Mouse (Mus musculus) embryo, embryonic 10 days (tissue): ENCODE data around the gene Efcab1.
"Not testable (repeated sequence)": the region's sequence is repeated elsewhere in the genome, so short reads cannot be mapped to it uniquely, and the experiment has no call there.

Experiments used
- DNase-seq: peaks from one replicate; pipeline ENCODE4 v3.0.0-alpha.2; 2015; ENCODE audit warnings: low spot score

The Efcab1 gene

DNA sequence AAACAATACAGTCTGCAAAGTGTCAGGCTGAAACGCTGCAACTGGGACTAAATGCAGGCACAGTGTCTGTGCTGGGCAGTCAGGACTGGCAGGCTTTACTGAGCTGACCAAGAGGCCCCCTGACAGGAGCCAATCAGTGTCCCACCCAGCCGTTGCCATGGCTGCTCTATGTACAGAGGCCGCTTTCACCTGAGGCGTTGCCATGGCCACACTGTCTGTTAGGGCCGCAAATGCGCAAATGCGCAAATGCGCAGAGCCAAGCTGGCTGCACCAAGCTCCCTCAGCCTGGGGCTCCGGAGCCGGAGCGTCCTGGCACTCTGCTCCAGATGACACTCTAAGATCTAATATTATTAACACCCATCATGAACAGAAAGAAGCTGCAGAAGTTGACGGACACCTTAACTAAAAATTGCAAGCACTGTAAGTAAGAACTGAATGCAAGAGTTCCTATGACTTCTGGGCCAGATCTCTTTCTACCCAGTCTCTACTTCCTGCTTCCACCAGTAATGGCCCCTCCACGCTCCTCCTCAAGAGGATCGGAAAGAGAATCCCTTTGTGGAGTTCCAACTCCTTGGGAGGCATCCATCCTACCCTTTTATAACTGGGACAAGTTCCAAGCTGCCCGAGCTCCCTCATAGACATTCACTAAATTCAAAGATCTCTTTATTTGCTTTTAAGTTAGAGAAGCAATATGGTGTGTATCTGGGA is at the start of gene Efcab1:
Gene Efcab1 (plus strand): TSS at position 214 of the 708 bp plus-strand sequence.
- DNase-seq: peak; percentile 89

DNA sequence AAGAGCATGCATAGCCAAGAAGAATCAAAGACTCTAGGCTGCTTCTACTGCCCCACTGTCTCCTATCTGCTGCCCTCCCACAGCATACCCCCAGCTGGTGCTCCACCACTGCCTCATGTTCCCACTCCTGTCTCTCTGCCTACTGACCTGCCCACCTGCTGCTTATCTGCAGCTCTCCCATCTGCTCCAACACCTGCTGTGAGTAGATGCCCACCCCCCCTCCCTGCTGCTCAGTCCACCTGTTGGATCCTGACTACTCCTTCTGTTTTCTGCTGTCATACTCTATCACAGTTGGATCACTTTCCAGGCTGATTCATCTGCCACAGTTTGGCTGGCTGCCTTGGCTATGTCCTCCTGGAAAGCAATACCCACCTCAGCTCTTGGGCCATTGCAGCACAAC is 47.0 kb upstream of the Efcab1 start:
- DNase-seq: no peak

DNA sequence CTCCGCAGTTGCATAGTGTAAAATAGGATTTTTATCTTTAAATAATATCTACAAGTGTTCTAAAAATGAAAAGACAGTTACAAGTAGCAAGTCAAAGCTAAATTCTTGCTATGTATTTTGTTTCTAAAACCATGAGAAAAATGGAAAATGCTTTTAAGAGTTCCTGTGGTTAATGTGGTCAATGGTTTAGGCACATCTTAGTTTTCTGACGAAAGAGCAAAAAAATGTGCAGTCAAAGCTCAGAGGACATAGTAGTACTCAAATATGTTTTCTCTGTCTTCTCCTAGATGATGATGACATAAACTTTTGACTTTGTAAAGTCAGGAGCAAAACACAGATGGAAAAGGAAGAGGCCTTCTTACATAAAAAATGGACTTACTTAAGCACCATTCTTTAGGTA is 21.5 kb upstream of the Efcab1 start:
- no peak for DNase-seq

DNA sequence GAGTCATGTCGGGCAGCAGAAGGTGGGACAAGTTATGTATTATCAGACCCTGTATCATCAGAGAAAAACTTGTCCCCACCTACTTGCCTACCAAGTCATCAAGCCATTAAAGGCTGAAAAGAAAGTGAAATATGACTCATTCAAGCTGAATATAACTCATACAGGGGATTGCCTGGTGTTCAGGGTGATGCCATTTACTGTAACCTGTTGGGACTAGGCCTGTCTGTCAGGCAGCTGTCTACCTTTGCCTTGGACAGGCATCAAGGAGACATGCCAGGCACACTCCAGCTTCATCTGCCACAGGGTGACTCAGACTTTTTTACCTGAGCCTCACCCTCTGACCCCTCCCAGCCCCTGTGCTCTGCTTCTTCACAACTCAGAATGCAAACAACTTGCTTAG is 21.0 kb upstream of the Efcab1 start:
- DNase-seq: no peak

DNA sequence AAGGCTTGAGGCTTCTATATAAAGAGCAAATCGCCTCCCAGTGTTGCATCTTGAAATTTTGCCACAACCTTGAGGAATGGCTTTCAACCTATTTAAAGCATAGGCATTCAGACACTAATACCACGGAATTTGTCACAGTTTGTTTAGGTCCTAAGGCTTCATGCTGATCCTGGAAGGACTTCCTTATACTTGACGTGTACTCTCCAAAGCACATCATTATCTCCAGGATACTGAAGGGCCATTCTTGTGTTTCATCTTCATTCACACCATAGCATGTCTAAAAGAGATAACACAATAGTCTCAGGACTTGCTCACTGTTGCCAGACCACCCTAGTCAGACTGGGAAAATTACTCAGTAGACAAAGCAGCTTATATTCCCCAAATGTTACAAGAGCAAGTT is 13.9 kb upstream of the Efcab1 start:
- no peak for DNase-seq

DNA sequence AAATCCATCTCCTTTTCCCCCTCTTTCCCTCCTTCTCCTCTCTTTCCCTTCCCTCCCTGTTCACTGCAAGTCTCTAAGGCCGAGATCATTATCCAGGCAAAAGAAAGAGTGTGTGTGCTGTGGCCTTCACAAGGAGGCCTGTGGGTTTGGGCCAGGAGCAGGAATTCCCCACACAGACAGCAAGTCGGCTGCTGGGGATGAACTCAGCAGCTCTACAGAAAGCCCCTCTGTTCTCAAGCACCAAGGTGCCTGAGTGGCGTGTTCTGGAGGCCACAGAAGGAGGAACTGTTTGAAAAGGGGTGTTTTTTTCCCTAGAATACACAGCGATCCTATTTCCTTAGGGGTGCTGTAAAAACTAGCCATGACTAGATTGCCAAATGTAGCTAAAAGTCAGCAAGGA is 12.5 kb upstream of the Efcab1 start:
- DNase-seq: no peak

DNA sequence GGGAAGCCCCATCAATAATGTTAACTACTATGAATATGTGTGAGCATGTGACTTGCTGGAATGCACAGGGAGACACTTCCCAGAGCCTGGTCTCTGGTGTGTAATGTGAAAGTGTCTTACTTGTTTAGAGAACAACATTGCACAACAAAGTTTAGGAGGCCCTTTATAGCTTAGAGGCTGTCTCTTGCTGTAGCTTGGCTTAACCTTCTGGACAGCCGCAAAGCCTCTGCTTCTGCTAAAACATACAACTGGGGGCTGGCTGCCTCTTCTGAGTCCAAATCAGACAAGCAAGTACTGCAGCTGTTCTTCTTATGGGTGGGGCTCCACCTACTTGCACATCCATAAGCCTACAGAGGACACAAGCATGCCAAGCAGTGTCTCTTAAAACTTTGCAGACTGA is 11.7 kb upstream of the Efcab1 start:
- DNase-seq: no peak

DNA sequence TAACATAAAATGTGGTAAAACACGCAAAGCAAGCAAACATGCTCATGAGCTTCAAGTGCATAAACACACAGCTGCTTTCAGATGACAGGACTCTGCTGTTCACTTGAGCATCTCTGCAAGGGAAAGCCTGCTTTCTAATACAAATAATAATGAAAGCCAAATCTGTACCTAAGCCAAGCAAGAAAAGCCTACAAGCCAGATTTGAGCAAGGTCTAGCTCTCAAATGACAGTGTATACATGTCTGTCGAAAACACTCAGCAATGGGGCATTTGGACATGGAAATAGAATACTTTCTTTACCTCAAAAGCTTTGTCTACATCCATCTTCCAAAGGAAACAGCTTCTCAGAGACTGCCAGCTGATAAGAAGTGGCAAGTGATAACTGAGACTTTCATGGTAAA is 10.9 kb upstream of the Efcab1 start:
- DNase-seq: no peak

DNA sequence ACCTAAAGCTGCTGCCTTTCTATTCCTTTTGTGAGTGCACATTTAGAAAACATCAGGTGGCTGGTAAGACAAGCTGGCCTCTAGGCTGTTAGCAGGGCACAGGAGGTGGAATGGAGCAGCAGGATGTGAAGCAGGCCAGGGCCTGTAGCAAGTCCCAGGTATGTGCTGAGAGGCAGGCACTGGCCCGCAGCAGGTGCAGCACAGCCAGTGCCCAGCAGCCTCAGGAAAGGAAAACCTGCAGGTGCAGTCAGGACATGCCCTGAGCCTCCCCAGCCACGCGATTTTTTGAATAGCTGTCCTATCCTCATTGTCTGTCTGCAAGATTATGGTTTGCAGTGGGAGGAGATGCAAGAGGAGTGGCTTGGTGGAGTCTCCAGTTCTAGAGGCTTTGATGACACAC is 24.3 kb downstream of the Efcab1 start:
- not testable (repeated sequence) for DNase-seq

DNA sequence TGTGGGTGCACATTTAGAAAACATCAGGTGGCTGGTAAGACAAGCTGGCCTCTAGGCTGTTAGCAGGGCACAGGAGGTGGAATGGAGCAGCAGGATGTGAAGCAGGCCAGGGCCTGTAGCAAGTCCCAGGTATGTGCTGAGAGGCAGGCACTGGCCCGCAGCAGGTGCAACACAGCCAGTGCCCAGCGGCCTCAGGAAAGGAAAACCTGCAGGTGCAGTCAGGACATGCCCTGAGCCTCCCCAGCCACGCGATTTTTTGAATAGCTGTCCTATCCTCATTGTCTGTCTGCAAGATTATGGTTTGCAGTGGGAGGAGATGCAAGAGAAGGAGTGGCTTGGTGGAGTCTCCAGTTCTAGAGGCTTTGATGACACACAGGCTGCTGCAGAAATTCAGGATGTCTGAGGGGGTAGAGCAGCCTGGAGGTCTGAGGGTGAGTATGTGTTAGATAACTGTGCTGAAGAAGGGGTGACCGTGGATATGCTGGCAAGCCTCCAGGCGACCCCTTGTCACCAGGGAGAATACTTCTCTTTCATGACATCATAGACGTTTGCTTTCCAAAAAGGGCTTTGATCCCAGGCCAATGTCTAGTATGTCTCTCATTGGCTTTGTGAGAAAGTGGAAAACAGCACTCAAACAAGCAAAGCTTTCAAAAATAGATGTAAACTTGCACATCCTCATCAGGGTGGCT is 30.2 kb downstream of the Efcab1 start:
- DNase-seq: not testable (repeated sequence)

DNA sequence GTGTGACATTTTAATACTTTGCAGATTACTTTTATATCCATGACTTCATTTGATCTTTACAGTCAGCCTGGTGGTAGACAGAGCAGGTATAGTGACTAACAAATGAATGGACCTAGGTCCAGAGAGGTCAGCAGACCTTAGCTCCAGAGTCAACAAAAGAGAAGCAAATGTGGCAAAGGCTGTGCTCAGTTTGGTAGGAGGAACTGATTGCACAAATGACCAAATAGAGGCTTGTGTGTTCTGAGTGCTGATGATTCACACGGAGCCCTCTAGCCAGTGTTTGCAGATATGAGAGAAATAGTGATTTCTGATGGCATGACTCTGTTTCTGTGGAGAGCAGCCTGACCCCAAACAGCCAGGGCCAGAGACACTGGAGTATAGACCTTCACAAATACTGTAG is 33.1 kb downstream of the Efcab1 start:
- no peak for DNase-seq

DNA sequence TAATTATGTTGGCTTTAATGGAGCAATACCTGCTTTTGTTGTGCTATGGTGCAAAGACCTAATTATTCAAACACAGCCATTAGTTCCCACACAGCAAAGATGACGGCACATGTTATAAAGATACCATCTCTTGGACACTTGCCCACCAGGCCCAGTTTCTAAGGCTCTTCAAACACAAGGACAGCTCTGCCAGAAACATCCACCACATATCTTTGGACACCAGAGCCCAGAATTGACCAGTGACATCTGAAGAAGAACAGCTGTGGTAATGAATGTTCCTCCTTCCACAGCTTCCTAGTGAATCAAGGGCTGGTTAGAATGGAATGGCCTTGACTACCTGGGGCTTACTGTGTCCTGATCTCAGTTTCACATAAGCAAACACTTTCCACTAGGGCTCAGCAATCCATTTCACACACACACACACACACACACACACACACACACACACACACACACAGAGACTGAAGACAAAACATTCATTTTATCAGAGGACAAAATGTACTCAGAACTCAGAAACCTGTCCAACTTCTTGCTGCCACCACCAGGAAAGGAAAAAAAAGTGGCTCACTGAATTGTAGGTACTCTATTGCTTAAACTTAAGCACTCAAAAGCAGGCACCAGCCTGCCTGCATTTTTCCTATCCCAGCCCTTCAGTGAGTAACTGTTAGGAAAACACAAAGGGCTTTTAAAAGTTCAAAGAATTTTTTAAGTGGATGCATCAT is 33.7 kb downstream of the Efcab1 start:
- no peak for DNase-seq

DNA sequence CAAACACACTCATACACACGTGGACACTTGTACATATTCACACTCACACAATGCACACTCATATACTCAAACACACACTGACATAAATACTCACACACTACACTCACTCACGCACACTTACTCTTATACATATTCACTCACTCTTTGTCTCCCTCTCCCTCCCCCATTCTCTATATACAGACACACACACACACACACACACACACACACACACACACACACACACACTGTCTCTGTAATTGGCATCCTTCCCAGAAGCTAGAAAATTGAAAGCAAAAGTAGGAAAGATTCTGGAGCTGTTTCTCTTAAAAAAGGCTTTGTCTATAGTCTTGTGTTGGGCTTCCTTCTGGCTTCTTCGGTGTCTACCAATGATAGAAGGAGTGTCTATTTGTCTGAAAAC is 34.5 kb downstream of the Efcab1 start:
- DNase-seq: no peak

DNA sequence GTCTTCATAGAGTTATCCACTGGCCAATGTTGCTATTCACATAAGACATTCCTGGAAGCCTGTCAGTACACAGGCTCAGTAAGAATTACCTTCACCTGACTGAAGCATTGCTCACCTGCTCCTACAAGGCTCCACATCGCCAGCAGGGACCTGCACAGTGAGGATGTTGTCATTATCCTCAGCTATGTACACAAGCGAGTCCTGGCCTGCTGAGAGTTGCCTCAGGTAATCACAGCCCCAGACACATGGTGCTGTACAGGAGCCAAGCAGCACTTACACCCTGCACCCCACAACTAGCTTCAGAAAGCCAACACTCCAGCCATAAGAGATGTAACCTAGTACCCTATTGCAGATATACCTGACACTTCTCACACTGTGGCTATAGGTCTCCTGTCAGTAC is 37.1 kb downstream of the Efcab1 start:
- DNase-seq: no peak

DNA sequence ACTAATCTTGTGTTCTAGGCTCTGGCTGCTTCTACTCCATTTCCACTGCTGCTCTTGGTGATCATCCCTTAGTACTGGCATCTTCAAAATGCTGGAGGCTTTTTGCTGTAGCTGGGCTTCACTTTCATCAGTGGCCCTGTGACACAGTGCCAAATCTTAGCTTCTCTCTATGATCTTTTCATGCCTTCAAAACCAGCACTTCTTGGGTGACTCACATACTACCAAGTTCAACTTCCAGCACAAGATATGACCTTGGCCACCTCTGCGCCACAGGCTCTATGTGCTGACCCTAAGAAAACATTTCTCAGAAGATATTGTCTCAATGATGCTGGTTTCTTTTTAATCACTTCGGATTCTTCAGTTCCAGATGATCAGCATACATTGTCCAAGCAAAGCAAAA is 41.2 kb downstream of the Efcab1 start:
- DNase-seq: not testable (repeated sequence)

DNA sequence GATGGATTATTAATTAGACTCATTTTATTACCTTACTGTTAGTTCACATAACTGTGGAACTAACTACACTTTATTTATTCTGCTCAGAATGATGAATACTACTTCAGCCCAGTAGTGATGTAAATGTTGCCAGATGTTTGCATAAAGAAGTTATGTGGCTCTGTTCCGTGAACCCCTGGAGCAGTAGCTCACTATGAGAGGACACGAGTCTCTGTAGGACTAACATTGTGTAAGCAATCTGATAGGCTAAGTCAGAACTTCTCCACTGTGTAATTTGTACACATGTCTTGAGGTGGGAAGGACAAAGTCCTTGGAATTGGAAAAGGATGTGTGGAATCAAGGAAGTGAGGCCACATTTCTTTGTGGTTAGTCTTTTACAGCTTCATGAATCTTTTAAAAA is 45.5 kb downstream of the Efcab1 start:
- no peak for DNase-seq

DNA sequence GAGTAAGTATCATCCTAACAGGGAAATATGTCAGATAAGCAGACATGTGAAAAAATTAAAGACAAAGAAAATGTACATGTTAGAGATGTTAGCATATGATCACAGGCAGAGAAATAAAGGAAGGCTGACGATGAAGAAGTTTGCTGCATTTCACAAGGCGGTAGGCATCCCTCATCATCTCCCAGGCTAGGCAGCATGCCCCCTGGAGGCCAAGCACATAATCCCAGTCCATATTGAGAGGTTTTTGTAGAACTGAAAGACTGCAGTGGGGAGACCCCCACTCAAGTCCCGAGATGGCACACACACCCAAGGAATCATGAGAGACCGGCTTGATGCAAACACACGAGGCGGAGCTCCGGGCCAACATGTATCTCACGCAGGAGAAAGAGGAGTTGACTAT is 53.3 kb downstream of the Efcab1 start:
- no peak for DNase-seq

DNA sequence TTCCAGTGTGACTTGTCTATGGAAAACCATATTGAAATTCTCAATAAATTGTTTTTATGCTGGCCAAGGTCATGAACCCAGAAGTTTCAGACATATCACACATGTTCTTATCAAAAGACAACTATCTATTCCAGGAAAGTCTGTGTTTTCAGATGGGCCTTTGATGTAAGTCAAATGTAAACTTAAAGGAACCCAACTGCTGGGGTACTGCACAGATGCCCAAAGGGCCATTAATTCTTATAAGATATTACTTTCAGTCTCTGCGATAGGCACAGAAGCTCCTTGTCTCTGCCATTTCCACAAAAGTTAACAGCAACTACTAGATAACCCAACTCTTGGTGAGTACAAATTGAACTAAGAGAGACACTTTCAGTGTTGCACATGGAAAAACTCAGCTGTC is 67.3 kb downstream of the Efcab1 start:
- no peak for DNase-seq

DNA sequence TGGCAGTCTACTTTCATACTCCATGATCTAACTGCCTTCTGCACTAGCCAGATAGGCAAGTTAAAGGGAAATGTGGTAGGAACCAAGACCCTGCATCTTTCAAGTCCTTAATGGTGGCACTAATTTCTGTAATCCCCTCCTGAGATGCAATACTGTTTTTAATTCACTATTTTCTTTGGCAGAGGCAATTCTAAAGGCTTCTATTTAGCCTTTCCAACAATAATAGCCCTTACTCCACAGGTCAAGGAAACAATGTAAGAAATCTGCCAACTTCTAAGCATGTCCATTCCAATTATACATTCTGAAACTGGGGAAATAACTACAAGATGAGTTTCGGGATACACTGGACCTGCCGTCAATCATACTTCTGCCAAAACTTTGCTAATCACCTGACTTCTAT is 72.8 kb downstream of the Efcab1 start:
- DNase-seq: no peak

DNA sequence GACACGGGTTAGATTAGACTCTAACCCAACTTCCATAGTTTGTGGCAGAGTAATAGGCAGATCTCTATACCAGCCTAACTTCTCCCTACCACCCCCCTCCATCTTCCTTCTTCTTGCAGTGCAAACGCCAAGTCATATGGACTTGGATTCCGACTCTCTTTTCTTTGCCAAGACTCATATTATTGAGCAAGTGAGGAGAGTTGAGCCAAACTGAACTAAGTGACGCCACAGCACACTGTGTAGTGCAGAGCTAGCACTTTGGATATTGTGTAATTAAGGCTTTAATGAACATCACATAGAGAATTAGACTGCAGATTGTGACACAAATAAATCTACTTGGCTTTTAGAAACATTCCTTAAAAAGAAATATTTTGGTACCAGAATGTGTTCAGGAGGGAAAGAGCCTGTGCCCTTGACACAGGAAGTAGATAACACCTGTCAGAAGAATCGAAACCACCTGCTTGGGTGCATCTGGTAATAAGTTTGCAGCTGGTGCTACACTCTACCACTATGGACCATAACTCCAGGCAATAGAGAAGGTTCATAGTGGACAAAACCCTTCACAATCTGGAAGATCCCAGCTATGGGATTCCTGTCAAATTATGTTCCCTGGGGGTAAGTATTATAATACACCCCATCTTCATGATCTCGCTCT is 83.3 kb downstream of the Efcab1 start:
- DNase-seq: no peak

DNA sequence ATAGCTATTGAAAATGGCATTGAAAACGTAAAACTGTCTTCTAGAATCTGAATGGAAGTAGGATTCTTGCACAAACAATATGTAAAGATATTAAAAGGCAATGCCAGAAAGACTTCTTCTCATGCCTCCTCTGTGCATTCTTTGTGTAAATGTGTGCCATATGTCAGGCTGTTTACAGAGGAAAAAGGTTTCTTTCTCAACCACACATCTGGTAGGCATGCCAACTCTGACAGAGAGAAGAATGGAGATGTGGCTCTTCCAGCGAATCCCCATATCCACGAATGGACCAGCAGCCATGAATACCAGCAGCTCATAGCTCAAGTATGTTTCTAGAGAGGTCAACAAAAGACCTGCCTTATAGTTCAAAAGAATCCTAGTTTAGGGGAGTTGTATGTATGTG is 84.6 kb downstream of the Efcab1 start:
- DNase-seq: peak; percentile 9

DNA sequence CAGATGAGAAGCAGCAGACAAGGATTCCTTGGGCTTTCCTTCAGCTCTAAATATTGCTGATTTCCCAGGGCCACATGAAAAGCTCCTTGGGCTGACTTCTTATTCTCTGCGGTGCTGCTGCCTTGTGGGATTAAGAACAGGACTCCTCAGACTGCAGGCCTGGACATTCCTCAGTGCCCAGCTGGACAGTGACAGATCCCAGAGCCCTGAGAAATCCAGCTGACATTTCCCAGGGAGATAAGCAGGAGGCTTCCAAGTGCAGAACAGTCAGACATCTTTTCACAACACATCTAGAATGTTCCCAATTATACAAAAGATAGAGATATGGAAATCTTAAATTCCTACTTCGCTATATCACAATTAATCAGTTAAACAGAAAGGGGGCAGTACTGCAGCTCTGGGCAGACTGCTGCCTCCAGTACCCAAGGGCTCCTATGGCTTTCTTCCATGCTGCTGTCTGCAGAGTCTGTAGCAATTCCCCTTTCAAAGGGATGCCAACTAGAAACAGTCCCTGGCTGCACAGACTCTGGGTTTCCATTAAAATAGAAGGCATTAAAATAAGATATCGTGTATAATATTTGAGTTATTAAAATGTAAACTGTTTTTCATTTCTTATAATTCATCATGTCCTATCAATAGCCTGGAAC is 86.2 kb downstream of the Efcab1 start:
- peak; percentile 53 for DNase-seq
